Mouse (Mus musculus): ENCODE data around the gene Zfp664.

The Zfp664 gene

GRCm38 (mm10) chr5:124873096-124873495 is 10.6 kb downstream of the Zfp664 start:
- no peak for DNase-seq

GRCm38 (mm10) chr5:124873890-124874601 is 11.6 kb downstream of the Zfp664 start:
- no peak for DNase-seq

GRCm38 (mm10) chr5:124879251-124879650 is 16.8 kb downstream of the Zfp664 start:
- no peak for DNase-seq

DNA sequence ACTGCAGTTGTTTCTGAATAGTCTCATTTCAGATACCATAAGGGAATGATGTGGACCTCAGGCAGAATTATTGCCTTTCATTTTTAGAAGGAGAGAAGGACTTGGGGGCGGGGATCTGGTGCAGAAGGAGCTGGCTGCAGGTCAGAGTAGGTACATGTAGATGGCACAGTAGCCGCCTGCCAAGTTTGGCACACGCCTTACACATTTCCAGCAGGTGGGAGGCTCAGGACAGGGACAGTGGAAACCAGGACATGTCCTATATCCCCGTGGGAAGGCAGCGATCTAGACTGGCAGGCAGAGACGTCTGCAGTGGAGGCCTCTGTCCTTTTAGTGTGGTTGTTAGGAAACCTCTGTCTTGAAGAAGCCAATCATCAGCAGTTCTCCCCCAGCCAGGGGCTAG is 17.3 kb downstream of the Zfp664 start:
- DNase-seq = no peak

DNA sequence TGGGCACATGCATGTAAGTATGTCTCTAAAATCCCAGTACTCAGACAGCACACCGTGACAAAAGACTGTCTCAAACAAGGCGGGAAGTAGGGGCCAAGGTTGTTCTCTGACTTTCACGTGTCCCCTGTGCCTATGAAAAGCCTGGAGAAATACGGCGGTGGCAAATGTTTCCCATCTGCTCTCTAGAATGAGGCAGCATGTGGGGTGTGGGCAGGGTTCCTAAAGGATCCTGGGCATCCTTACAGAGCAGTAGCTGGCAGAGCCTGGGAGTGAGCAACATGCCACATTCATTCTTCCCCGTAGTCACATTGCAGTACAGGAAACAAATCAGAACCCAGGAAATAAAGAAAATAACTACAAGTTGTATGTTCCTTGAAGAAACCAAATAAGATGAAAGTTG is 21.4 kb downstream of the Zfp664 start:
- DNase-seq = no peak

- no peak for DNase-seq
These were observed 26.2 kb downstream of the Zfp664 start for GRCm38 (mm10) chr5:124888661-124889060.

DNA sequence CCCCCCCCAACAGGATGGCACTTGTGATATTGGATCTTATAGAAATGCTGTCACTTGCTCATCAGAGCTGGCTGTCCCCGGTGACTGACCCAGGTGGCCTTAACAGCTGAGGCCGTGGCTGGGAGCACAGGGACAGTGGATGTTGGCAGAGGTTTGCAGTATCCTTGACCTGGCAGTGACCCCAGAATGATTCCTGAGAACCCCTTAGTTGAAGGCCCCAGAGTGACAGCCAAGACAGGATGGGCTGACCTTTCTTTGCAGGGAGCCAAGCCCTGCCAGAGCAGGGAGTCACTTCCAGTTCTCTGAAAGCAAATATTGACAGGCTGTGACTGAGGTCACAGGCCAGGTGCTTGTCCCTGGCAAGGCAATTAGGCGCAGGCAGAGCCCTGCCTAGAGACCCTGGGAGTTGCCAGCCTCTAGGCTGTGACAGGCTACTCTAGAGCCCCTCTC is 29.5 kb downstream of the Zfp664 start:
- DNase-seq = no peak

DNA sequence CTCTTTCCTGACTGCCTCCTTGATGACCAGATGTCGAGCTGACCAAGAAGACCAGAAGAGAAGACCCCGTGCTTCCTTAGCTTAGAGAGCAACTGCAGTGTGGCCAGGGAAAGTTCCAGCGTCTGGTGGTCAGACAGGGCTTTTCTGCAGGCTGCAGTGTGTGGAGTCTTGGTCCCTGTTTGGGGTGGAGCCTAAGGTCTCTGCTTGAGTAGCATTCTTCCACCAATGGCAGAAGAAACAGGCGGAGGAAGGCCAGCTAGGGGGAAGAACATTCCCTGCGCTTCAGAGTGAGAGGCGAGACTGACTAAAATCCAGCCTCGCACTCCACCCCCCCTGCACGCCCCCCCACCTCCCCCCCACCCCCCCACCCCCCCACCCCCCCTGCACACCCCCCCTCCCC is 33.6 kb downstream of the Zfp664 start:
- no peak for DNase-seq

DNA sequence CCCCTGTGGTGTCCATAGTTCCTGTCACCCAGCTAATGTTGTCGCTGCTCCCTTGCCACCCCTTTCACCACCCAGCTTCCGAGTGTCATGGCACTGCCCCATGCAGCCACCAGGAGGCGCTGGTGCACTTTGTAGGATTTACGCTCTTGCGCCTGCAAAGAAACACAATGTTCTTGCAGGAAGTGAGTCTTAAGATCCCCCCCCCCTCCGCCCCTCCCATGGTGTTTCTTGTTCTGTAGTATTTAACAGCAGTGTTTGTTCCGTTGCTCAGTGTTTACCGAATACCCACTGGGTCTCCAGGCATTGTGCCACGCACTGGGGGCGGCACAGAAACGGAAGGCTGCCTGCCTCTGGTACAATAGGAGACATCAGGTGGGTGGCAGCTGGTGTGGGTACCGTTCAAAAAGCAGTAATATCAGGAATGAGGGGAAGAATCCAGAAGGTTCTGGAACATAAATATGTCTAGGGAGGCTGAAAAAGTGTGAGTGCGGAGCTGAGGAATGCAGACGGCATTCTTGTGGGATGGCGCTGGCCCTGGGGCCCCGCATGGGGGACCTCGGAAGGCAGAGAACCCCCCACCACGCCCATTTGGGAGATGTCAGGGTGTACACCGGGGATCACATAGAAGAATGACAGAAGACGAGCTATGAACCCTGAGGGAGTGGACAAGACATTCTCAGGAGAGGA is 37.6 kb downstream of the Zfp664 start:
- DNase-seq = peak; percentile 89

DNA sequence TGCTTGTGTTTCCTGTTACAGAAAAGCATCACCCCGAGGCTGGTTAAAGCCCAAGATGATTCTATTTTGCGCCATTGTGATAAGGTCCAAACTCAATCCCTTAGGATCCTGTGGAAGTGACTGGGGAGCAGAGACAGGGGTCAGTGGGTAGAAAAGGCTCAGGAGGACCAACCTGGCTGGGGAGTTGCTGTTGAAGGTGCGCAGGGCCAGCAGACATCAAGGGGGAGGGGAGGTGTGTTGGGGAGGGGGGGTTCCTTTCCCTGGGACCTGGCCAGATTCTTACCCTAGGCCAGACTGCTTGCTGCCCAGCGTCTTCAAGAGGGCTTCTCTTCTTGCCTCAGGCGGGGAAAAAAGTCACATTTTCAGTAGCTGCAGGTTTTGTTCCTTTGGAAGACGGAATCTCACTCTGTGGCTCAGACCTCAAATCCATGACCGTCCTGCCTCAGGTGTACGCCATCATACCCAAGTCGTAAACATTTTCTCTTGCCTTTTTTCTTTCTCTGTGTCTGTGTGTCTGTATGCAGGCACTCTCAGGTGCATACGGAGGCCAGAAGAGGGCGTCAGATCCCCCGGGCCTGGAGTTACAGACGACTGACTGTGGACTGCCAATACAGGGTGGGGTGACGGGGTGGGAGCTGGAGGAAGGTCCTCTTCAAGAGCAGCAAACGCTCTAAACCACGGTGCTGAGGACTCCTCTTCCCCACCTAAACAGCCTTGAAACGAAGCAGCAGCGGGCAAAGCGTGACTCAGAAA is 38.4 kb downstream of the Zfp664 start:
- no peak for DNase-seq

GRCm38 (mm10) chr5:124901675-124902074 is 39.2 kb downstream of the Zfp664 start:
- no peak for DNase-seq

DNA sequence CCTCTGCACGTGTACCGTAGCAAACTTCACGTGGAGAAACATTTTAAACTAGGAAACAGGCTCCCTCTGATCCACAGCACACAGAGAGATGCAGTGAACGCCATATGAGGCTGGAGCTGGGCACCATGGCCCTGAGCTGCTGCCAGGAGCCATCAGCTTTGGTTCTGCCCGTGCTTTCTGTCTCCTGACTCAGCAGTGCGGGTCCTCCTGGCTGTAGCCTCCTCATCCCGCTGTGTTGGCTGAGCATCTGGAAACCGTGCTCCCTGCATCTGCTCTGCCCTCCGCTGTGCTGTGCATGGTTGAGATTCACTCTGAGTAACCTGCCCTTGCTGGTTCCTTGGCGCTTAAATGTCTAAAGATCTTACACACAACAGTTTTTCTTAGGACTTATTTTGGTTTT is 39.7 kb downstream of the Zfp664 start:
- no peak for DNase-seq

DNA sequence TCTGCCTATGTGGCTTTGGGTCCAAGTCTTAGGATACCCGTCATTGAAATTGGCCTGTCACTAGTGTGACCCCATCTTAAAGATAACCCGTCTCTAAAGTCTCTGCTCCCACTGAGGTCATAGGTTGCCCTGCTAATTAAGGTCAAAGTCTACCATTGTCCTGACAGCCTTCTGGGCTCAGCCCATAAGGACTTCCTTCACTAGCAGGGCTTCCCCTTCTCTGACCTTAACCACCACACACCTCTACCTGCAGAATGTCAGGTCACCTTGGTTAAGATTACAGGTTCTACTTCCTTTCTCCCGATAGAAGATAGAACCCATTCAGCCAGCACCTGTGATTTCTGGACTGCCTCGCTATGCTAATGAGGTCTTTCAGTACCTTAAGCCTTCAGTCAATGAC is 41.4 kb downstream of the Zfp664 start:
- DNase-seq = no peak

- peak; percentile 74 for DNase-seq
These were observed 44.4 kb downstream of the Zfp664 start for GRCm38 (mm10) chr5:124906890-124907289.

- DNase-seq = peak; percentile 86
These were observed 46.4 kb downstream of the Zfp664 start for GRCm38 (mm10) chr5:124908860-124909259.

GRCm38 (mm10) chr5:124912276-124912675 is 49.8 kb downstream of the Zfp664 start:
- no peak for DNase-seq

DNA sequence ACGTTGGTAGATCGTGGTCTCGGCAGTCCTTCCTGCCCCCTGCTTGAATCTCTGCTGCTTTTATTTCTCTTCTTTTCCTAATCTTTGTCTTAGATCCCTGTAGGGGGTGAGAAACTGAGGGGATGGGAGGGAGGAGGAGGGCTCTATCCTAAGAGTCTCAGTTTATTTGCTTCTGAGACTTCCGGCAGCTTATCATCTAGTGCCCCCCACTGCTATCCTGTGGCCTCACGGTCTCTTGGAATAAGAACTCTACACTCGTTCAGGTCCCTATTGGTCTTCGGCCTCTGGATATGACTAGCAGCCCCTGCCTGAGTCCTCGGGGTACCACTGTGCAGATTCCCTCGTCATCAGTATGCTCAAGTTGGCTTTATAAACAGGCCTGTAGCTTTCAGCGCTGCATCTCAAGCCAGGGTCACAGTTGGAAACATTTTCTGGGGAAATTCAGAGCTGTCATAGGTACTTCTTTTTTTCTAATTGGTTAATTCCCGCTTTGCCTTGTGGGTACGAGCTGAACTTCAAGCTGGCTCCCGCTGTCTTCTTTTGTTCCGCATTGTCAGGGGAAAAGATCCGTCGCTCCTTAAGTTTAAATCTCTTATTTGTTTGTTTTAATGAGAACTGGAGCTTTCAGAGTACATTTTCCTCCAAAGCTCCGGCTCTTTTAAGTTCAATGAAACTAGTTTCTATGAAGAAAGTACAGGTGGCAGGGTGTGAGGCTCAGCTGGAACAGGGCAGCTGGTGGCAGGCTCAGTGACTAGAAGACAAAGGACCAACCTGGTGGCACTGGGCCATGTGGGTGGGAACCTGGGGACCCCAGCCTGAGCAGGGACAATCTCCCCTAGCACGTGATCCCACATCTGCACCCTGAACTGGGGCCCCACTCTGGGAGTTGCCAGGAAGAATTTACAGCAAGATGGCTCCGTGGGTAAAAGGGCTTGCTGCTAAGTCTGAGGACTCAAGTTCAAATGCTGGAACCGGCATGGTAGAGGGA is 50.7 kb downstream of the Zfp664 start:
- DNase-seq = no peak

DNA sequence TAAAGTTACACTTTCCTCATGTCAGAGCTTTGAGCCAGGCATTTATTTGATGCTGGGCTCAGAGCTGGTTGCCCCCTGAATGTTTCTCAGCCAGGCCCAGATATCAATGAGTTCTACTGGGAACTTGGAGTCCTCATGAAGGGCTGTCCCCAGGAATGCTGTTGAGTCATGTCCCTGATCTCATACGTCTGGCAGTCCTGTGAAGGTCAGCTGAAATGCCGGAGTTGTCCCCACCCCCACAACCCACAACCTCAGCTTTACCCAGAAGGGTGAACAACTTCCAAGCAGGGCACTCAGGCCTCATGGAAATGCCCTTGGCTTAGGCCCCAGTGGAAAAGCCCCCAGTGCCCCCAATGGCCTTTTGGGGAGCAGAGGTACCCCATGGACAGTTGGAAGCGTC is 57.3 kb downstream of the Zfp664 start:
- no peak for DNase-seq

DNA sequence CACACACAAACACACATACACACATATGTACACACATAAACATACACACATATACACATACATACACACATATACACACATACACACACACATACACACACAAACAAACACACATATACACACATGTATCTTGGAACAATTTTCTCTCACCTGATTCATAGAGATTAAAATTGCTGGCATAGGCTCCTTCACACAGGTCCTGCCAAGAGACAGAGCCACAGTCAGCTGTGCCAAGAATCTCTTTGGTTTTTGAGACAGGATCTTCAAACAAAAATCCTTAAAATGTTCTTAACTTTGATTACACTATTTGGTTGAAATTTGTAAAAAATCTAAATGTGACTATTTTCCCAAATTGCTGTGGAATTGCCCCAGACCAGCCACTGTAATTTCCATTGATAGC is 58.9 kb downstream of the Zfp664 start:
- DNase-seq = no peak

DNA sequence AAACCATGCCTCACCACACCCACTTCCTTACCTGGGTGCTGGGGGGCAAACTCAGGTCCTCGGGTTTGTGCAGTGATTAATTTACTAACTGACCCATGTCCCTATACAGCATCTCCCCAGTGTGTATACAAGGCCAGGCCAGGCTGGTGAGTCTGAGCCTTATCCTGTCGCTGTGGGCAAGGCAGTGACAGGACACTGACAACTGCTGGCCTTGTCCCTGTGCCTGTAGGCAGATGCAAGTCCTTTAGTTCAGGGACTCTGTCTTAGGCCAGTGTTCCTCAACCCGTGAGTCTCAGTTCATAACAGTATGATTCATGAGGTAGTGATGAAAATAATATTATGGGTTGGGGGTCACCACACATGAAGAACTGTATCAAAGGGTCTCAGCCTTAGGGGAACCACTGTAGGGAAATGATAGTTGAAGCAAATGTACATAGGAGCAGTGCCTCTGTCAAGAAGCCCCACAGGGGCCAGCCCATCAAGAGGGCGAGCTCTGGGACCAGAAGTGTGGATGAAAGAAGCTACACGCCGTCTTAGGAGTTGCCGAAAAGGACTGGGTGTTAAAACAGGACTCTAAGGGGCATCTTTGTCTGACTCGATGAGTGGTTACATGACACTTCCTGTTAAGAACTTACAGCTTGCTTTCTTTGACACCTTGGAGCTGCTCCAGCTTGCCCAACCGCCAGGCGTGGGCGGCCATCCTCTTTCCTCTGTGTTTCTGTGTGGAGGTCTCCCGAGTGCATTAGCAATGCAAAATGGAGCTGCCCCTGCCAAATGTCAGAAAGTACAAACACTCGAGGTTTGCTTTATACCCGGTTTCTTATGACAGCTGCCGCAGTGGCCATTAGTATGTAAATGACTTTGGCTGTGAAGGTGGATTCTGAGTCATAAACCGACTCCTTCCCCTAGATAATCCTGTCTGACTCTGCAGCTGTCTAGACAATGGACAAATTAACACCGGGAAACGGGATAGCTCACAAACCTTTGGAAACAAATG is 60.2 kb downstream of the Zfp664 start:
- peak; percentile 35 for DNase-seq

DNA sequence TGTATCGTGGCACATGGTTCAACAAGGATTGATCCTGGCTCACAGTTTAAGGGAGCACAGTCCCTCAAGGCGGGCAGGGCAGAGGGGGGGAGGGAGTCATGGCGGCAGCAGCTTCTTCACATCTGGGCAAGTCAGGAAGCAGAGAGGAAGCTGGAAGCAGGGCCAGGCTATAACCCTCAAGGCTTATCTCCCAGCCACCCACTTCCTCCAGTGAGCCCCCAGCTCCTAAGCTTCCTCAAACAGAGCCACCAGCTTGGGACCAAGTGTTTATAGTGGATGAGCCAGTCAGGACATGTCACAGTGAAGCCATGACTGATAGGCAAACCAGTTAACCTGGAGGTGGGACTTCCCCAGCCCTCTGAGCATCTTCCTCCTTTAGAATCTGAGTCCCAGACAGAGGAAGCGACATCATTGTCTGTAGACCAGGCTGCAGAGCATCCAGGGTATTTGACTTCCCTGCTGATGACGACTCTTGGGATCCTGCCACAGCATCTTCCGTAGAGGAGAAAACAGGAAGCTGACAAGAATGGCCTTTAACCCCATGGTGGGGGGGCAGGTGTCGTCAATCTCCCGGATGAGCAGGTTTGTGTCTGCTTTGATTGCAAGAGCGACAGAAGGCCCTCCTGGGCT is 67.0 kb downstream of the Zfp664 start:
- no peak for DNase-seq

All from thymus, postnatal 25 days (tissue).